25 mouse cellular contexts compared by ENCODE assay signal in the genomic region with DNA sequence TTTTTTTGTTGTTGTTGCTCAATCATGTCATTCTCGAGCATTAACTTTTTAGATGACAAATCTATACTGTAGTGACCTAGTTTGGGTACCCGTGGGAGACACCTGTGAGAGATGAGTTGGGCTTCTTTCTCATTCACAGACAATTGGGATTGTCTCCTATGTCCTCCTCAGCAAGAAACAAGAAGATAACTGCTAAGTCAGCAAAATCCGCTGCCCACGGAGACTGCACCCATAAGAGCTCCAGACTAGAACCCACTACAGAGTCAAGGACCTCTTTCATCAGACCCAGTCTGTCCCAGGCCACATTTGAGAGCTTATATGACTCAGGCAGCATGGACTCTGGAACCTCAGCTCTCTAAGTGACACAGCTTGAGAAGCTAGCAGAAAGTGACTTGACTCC. TPM values are rescaled to one million over a fixed set of nuclear protein-coding genes. Genes with fewer than 3 reads are reported as not detected.
DNase-seq lines count a peak whose midpoint lies in the region; ATAC-seq and TF ChIP-seq lines count a peak whose summit lies in the region.
"Had no signal": no experiment of that assay in that cellular context is flagged by ENCODE, and none has a peak within 500 bp of the region (broad histone marks: within the 10 kb centered on the region; RNA-seq: fewer than 3 reads in every experiment).

No protein-coding gene starts in this region.

- DNase-seq in kidney, adult 2 months: no peak
- DNase-seq in kidney, adult 8-10 months: no peak
- DNase-seq in MEL (ENCODE audit: low read depth, low spot score): no peak
- no peak for DNase-seq in lung, postnatal 25 days (ENCODE audit: low spot score)
- no peak for DNase-seq in testis, postnatal 14 days (ENCODE audit: low spot score)
- DNase-seq: cerebellum, adult 11 months; cerebellum, adult 2 months; cerebellum, adult 9-11 months; cerebellum, postnatal 25 days; forebrain, postnatal 0 days; gastrocnemius, adult 2 months; gastrocnemius, postnatal 14 days; heart, adult 18-20 months; heart, postnatal 14 days; heart, postnatal 4 days had no signal

- H3K36me3 ChIP-seq in kidney, adult 2 months (ENCODE audit: control insufficient read depth, insufficient read depth, low read length): no peaks in the 10 kb centered on the region
- no peaks in the 10 kb centered on the region for H3K36me3 ChIP-seq in liver, embryonic 16.5 days (ENCODE audit: control insufficient read depth, insufficient read depth)
- no peaks in the 10 kb centered on the region for H3K36me3 ChIP-seq in liver, embryonic 12.5 days
- no peaks in the 10 kb centered on the region for H3K36me3 ChIP-seq in MEL (ENCODE audit: control insufficient read depth in 1 of 2, insufficient read depth in 2 of 2, low read length in 2 of 2)
- H3K36me3 ChIP-seq: embryonic facial prominence, embryonic 12.5 days; embryonic facial prominence, embryonic 15.5 days; G1E; heart, embryonic 13.5 days had no signal

- no peak for TF ChIP-seq POLR2A in kidney, adult 2 months (IDR thresholded peaks at IDR 0.05; ENCODE audit: low read depth, low read length)
- no peak for TF ChIP-seq POLR2A in MEL (IDR thresholded peaks at IDR 0.05; ENCODE audit: control insufficient read depth in 1 of 2, insufficient read depth in 1 of 2, low read depth in 1 of 2, low read length in 2 of 2, poor library complexity in 1 of 2)

- no peak for TF ChIP-seq RAD21 in MEL (IDR thresholded peaks at IDR 0.05; ENCODE audit: low read depth, low read length)

- no peaks in the 10 kb centered on the region; the same call in 1 of the 2 replicates for H3K4me1 ChIP-seq in kidney, adult 2 months (ENCODE audit: control insufficient read depth, insufficient read depth, low read length)
- peaks cover 13% of the 10 kb centered on the region for H3K4me1 ChIP-seq in liver, embryonic 16.5 days (ENCODE audit: control insufficient read depth, low read depth, low read length)
- H3K4me1 ChIP-seq in liver, embryonic 12.5 days: peaks cover 55% of the 10 kb centered on the region
- peaks cover 0 to 3% of the 10 kb centered on the region in 2 experiments; a peak in 1 of 4 replicates for H3K4me1 ChIP-seq in MEL (ENCODE audit: control insufficient read depth in 1 of 2, insufficient read depth in 2 of 2, low read length in 2 of 2)
- H3K4me1 ChIP-seq: embryonic facial prominence, embryonic 15.5 days had no signal

- no peaks in the 10 kb centered on the region for H3K27me3 ChIP-seq in kidney, adult 2 months (replicated peaks; ENCODE audit: control insufficient read depth, insufficient read depth, low read length)
- H3K27me3 ChIP-seq in liver, embryonic 16.5 days (ENCODE audit: control insufficient read depth, insufficient read depth, low read depth, low read length): no peaks in the 10 kb centered on the region
- H3K27me3 ChIP-seq in liver, embryonic 12.5 days (replicated peaks): peaks cover 3% of the 10 kb centered on the region; the same call in 1 of the 2 replicates
- H3K27me3 ChIP-seq in MEL (ENCODE audit: control insufficient read depth in 1 of 2, insufficient read depth in 2 of 2, low read length in 2 of 2): no peaks in the 10 kb centered on the region
- H3K27me3 ChIP-seq: embryonic facial prominence, embryonic 12.5 days; embryonic facial prominence, embryonic 15.5 days had no signal

- no peak for ATAC-seq in liver, embryonic 16.5 days (ENCODE audit: low read depth)
- no peak for ATAC-seq in liver, embryonic 12.5 days
- ATAC-seq: CD4-positive, CD25-positive, alpha-beta regulatory T cell, adult 4 months; forebrain, embryonic 14.5 days; forebrain, postnatal 0 days; hindbrain, postnatal 0 days had no signal

- no peaks in the 10 kb centered on the region for H3K9me3 ChIP-seq in liver, embryonic 16.5 days (replicated peaks; ENCODE audit: control insufficient read depth, low read length)
- H3K9me3 ChIP-seq in liver, embryonic 12.5 days (replicated peaks): no peaks in the 10 kb centered on the region
- no peaks in the 10 kb centered on the region for H3K9me3 ChIP-seq in MEL (replicated peaks; ENCODE audit: insufficient read depth, low read length)
- H3K9me3 ChIP-seq: embryonic facial prominence, embryonic 12.5 days; embryonic facial prominence, embryonic 15.5 days; G1E had no signal

- no peaks in the 10 kb centered on the region for H3K79me2 ChIP-seq in MEL (ENCODE audit: control insufficient read depth, insufficient read depth, low read length, poor library complexity)

- 0 out of 2 replicates have a peak overlapping the region, but pooled peaks have one; percentile 3 for H3K27ac ChIP-seq in kidney, adult 2 months (ENCODE audit: insufficient read depth, low read depth, low read length)
- H3K27ac ChIP-seq in liver, embryonic 16.5 days (ENCODE audit: low read length): no peak overlapping the region
- H3K27ac ChIP-seq in liver, embryonic 12.5 days: no peak overlapping the region
- H3K27ac ChIP-seq in MEL (ENCODE audit: control insufficient read depth, low read depth, low read length): no peak overlapping the region
- H3K27ac ChIP-seq: embryonic facial prominence, embryonic 12.5 days; embryonic facial prominence, embryonic 15.5 days; gastrocnemius, adult 2 months; heart, embryonic 13.5 days; hindbrain, embryonic 14.5 days; hindbrain, postnatal 0 days had no signal

- 90% methylated on average over 4 of the region's 4 CpGs for WGBS in kidney, adult 2 months
- 67% methylated on average over 4 of the region's 4 CpGs for WGBS in liver, embryonic 16.5 days (ENCODE audit: insufficient replicate concordance)
- WGBS in liver, embryonic 12.5 days (ENCODE audit: insufficient replicate concordance): 70% methylated on average over 4 of the region's 4 CpGs

- no peak overlapping the region for H3K9ac ChIP-seq in liver, embryonic 16.5 days (ENCODE audit: low read depth, low read length)
- H3K9ac ChIP-seq in liver, embryonic 12.5 days: no peak overlapping the region
- no peak overlapping the region for H3K9ac ChIP-seq in MEL (ENCODE audit: control insufficient read depth, low read depth, low read length, poor library complexity, severe bottlenecking)
- H3K9ac ChIP-seq: embryonic facial prominence, embryonic 12.5 days; embryonic facial prominence, embryonic 15.5 days; forebrain, postnatal 0 days; heart, embryonic 13.5 days; hindbrain, embryonic 14.5 days had no signal

- TF ChIP-seq EP300 in MEL (IDR thresholded peaks at IDR 0.05; ENCODE audit: low read depth in 1 of 2, low read length in 2 of 2): no peak

- peak overlapping the region; percentile 16; the same call in 1 of the 2 replicates for H3K4me3 ChIP-seq in kidney, adult 2 months (ENCODE audit: insufficient read depth, low read depth, low read length)
- peak overlapping the region; percentile 46 for H3K4me3 ChIP-seq in liver, embryonic 16.5 days (ENCODE audit: low read depth, low read length)
- no peak overlapping the region for H3K4me3 ChIP-seq in liver, embryonic 12.5 days
- H3K4me3 ChIP-seq in MEL (ENCODE audit: control insufficient read depth in 1 of 2, insufficient read depth in 1 of 2, low read depth in 2 of 2, low read length in 2 of 2): no peak overlapping the region
- H3K4me3 ChIP-seq: embryonic facial prominence, embryonic 12.5 days; embryonic facial prominence, embryonic 15.5 days; gastrocnemius, adult 2 months; heart, embryonic 13.5 days had no signal

- peak overlapping the region; percentile 44 for H3K4me2 ChIP-seq in liver, embryonic 16.5 days (ENCODE audit: low read depth, low read length)
- H3K4me2 ChIP-seq in liver, embryonic 12.5 days: no peak overlapping the region
- H3K4me2 ChIP-seq: embryonic facial prominence, embryonic 12.5 days; embryonic facial prominence, embryonic 15.5 days; hindbrain, embryonic 14.5 days had no signal

- TF ChIP-seq CTCF in kidney, adult 2 months (conservative IDR thresholded peaks at IDR 0.05; ENCODE audit: insufficient read depth, insufficient read length, low read depth, low read length): no peak
- no peak for TF ChIP-seq CTCF in MEL (IDR thresholded peaks at IDR 0.05 in 2 of 3, conservative IDR thresholded peaks at IDR 0.05 in 1 of 3; ENCODE audit: control insufficient read depth in 1 of 3, insufficient read depth in 1 of 3, low read depth in 2 of 3, low read length in 3 of 3, poor library complexity in 1 of 3, severe bottlenecking in 1 of 3)

TF ChIP-seq in MEL, 35 proteins besides CTCF, POLR2A, EP300 and RAD21:
- TF ChIP-seq MAFK (IDR thresholded peaks at IDR 0.05; ENCODE audit: borderline replicate concordance, low read depth, low read length) (0 out of 2 replicates have a peak, but pooled peaks have one; percentile 47), JUND (IDR thresholded peaks at IDR 0.05; ENCODE audit: low read depth, low read length) (no peak), USF2 (IDR thresholded peaks at IDR 0.05; ENCODE audit: borderline replicate concordance in 1 of 2, insufficient read depth in 1 of 2, low read depth in 1 of 2, low read length in 2 of 2) (no peak), NELFE (IDR thresholded peaks at IDR 0.05; ENCODE audit: low read depth, low read length) (no peak), MAX (IDR thresholded peaks at IDR 0.05; ENCODE audit: low read length) (no peak), KAT2A (conservative IDR thresholded peaks at IDR 0.05; ENCODE audit: low read depth, low read length) (no peak), ZMIZ1 (IDR thresholded peaks at IDR 0.05; ENCODE audit: low read depth, low read length) (no peak)
TF ChIP-seq in MEL: peak in this region for 1.

RNA-seq across cellular contexts. Expression of gene Slc2a9, which starts 13.2 kb away (rescaled TPM):
- 9.7 and 11.1 TPM in 2 replicates for polyA plus RNA-seq in kidney, adult 2 months (2012; rRNA removed)
- 3.6 and 4.0 TPM in 2 replicates for polyA plus RNA-seq in liver, embryonic 16.5 days (2015; fragmentation: Nextera tagmentation; extraction: Ambion mirVana)
- 0.60 and 1.2 TPM in 2 replicates for polyA plus RNA-seq in liver, embryonic 12.5 days (2016; fragmentation: Nextera tagmentation; extraction: Ambion mirVana)
- total RNA-seq in MEL (2012; rRNA removed): 1.1 and 2.3 TPM in 2 replicates
- polyA plus RNA-seq in MEL (2012; ENCODE audit: insufficient read depth in 1 of 2, insufficient read length in 2 of 2, low read depth in 1 of 2, low replicate concordance in 2 of 2, missing spikeins in 1 of 2): 1 to 10 TPM in 1 of 2 experiments, not detected in 1; 4.2 TPM

Comparison
In these comparisons a context has a peak if more than half of its experiments do, and no peak if none do; other contexts are left out.
1. H3K4me3 ChIP-seq: peak in kidney, adult 2 months (single experiment) and liver, embryonic 16.5 days (single experiment); none in liver, embryonic 12.5 days (single experiment) and MEL (0 of 2).